Mouse (Mus musculus): Measurements from ENCODE around the gene Ifna7.
"Not testable (repeated sequence)": the region's sequence is repeated elsewhere in the genome, so short reads cannot be mapped to it uniquely, and the experiment has no call there.

Ifna7 gene

GRCm38 (mm10) chr4:88815928-88816327 lies at the start of gene Ifna7:
Gene Ifna7, plus strand, starts transcription at chr4:88816228.
- in situ Hi-C loops (cut with MboI; ENCODE audit: low pct_unique_long_range_greater_than_20kb in 1 of 2, low sequenced_read_pairs in 2 of 2, unreplicated experiment in 1 of 2): loop anchor here in 1 of 2 experiments (10.0 kb wide), 1 partner anchor 131 kb away; the partner anchor contains the start of gene Ifna2

DNA sequence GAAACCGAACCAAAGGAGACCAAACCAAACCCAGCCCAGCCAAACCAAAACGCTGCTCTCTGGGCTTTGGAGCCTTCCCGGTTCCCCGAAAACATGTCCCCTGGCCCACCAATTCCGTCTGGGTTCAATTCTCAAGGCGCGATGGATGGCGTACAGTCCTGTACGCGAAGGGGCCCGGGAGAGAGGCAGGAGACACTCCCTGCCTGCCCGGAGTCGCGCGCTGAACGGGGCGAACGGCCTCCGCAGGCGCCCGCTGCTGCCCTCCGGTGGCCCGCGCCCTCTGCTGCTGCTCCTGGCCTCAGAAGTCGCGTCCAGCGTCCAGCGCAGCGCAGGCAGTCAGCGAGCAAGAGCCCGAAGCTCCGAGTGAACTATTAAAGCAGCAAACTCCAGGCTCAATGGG lies 42.5 kb upstream of the Ifna7 start, which contains the start of gene Gm13290:
Gene Gm13290, plus strand, starts transcription at position 301 of the 400 bp plus-strand sequence.
- in situ Hi-C loops (cut with MboI; ENCODE audit: low pct_unique_long_range_greater_than_20kb in 1 of 2, low sequenced_read_pairs in 2 of 2, unreplicated experiment in 1 of 2): not testable (repeated sequence)

GRCm38 (mm10) chr4:88776622-88777021 lies 39.4 kb upstream of the Ifna7 start, which contains the start of gene Gm13289:
Gene Gm13289, plus strand, starts transcription at chr4:88776922.
- in situ Hi-C loops (cut with MboI; ENCODE audit: low pct_unique_long_range_greater_than_20kb in 1 of 2, low sequenced_read_pairs in 2 of 2, unreplicated experiment in 1 of 2): not testable (repeated sequence)

DNA sequence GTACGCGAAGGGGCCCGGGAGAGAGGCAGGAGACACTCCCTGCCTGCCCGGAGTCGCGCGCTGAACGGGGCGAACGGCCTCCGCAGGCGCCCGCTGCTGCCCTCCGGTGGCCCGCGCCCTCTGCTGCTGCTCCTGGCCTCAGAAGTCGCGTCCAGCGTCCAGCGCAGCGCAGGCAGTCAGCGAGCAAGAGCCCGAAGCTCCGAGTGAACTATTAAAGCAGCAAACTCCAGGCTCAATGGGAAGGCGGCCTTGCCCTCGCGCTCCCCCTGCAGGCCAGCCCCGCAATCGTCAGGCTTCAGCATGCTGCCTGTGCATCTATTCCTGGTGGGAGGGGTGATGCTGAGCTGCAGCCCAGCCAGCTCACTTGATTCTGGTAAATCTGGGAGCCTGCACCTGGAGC lies 36.5 kb upstream of the Ifna7 start, which contains the start of gene Gm13272:
Gene Gm13272, plus strand, starts transcription at position 301 of the 400 bp plus-strand sequence.
- in situ Hi-C loops (cut with MboI; ENCODE audit: low pct_unique_long_range_greater_than_20kb in 1 of 2, low sequenced_read_pairs in 2 of 2, unreplicated experiment in 1 of 2): not testable (repeated sequence)

DNA sequence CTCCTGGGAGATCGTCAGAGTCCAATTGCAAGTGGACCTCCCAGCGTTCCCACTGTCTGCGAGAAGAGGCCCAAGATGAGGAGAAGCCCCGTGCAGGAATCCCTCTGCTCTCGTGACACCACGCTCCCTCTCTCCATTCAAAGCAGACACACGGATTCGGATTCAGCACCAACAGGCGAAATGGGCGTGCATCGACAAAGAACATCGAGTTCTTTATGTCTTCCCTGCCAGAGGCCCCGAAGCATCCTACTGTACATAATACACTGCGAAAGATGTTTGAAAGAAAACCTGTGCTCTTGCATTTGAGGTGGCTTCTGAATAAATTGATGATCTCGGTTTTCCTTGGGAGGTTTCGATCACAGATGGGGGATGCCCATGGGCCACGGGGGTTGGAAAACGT lies 35.7 kb upstream of the Ifna7 start:
- in situ Hi-C loops (cut with MboI; ENCODE audit: low pct_unique_long_range_greater_than_20kb in 1 of 2, low sequenced_read_pairs in 2 of 2, unreplicated experiment in 1 of 2): not testable (repeated sequence)

DNA sequence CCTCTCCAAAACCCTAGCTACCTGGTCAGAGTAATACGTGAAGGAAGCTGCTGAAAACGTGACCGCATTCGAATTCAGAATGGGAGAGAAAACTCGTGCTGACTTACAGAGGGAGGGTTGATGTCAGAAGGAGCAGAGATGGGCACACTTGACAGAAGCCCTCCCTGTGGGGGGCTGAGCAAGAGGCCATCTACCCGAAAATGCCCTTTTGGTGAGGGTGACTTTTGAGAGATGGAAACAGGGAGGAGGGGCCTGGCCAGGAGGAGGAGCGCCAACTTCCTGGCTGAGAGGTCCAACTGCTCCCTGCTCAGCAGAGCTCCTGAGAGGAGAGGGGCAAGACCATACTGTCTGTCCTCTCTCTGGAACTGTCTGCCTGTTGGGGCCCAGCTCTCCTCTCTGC lies 34.2 kb upstream of the Ifna7 start, which contains the start of gene Ifnz:
Gene Ifnz, plus strand, starts transcription at position 301 of the 400 bp plus-strand sequence.
- in situ Hi-C loops (cut with MboI; ENCODE audit: low pct_unique_long_range_greater_than_20kb in 1 of 2, low sequenced_read_pairs in 2 of 2, unreplicated experiment in 1 of 2): not testable (repeated sequence)

GRCm38 (mm10) chr4:88782335-88782734 lies 33.7 kb upstream of the Ifna7 start:
- in situ Hi-C loops (cut with MboI; ENCODE audit: low pct_unique_long_range_greater_than_20kb in 1 of 2, low sequenced_read_pairs in 2 of 2, unreplicated experiment in 1 of 2): not testable (repeated sequence)

- in situ Hi-C loops (cut with MboI; ENCODE audit: low pct_unique_long_range_greater_than_20kb in 1 of 2, low sequenced_read_pairs in 2 of 2, unreplicated experiment in 1 of 2): not testable (repeated sequence)
Measured at GRCm38 (mm10) chr4:88785409-88785808, 30.6 kb upstream of the Ifna7 start, which contains the start of gene Gm13276. Gene Gm13276, plus strand, starts transcription at chr4:88785709.

DNA sequence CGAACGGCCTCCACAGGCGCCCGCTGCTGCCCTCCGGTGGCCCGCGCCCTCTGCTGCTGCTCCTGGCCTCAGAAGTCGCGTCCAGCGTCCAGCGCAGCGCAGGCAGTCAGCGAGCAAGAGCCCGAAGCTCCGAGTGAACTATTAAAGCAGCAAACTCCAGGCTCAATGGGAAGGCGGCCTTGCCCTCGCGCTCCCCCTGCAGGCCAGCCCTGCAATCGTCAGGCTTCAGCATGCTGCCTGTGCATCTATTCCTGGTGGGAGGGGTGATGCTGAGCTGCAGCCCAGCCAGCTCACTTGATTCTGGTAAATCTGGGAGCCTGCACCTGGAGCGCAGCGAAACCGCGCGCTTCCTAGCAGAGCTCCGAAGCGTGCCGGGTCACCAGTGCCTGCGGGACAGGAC lies 27.6 kb upstream of the Ifna7 start, which contains the start of gene Gm13277:
Gene Gm13277, plus strand, starts transcription at position 231 of the 400 bp plus-strand sequence.
- in situ Hi-C loops (cut with MboI; ENCODE audit: low pct_unique_long_range_greater_than_20kb in 1 of 2, low sequenced_read_pairs in 2 of 2, unreplicated experiment in 1 of 2): not testable (repeated sequence)

DNA sequence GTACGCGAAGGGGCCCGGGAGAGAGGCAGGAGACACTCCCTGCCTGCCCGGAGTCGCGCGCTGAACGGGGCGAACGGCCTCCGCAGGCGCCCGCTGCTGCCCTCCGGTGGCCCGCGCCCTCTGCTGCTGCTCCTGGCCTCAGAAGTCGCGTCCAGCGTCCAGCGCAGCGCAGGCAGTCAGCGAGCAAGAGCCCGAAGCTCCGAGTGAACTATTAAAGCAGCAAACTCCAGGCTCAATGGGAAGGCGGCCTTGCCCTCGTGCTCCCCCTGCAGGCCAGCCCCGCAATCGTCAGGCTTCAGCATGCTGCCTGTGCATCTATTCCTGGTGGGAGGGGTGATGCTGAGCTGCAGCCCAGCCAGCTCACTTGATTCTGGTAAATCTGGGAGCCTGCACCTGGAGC lies 24.8 kb upstream of the Ifna7 start, which contains the start of gene Gm13278:
Gene Gm13278, plus strand, starts transcription at position 301 of the 400 bp plus-strand sequence.
- in situ Hi-C loops (cut with MboI; ENCODE audit: low pct_unique_long_range_greater_than_20kb in 1 of 2, low sequenced_read_pairs in 2 of 2, unreplicated experiment in 1 of 2): not testable (repeated sequence)

- in situ Hi-C loops (cut with MboI; ENCODE audit: low pct_unique_long_range_greater_than_20kb in 1 of 2, low sequenced_read_pairs in 2 of 2, unreplicated experiment in 1 of 2): not testable (repeated sequence)
Measured at GRCm38 (mm10) chr4:88793936-88794675, 21.9 kb upstream of the Ifna7 start, which contains the start of gene Gm13275. Gene Gm13275, plus strand, starts transcription at chr4:88794487.

GRCm38 (mm10) chr4:88797097-88797496 lies 18.9 kb upstream of the Ifna7 start, which contains the start of gene Gm13279:
Gene Gm13279, plus strand, starts transcription at chr4:88797397.
- in situ Hi-C loops (cut with MboI; ENCODE audit: low pct_unique_long_range_greater_than_20kb in 1 of 2, low sequenced_read_pairs in 2 of 2, unreplicated experiment in 1 of 2): not testable (repeated sequence)

- in situ Hi-C loops (cut with MboI; ENCODE audit: low pct_unique_long_range_greater_than_20kb in 1 of 2, low sequenced_read_pairs in 2 of 2, unreplicated experiment in 1 of 2): not testable (repeated sequence)
Measured at GRCm38 (mm10) chr4:88799365-88799764, 16.7 kb upstream of the Ifna7 start, which contains the start of gene Gm13285. Gene Gm13285, plus strand, starts transcription at chr4:88799665.

GRCm38 (mm10) chr4:88802954-88803353 lies 13.1 kb upstream of the Ifna7 start, which contains the start of gene Gm13287:
Gene Gm13287, plus strand, starts transcription at chr4:88803254.
- in situ Hi-C loops (cut with MboI; ENCODE audit: low pct_unique_long_range_greater_than_20kb in 1 of 2, low sequenced_read_pairs in 2 of 2, unreplicated experiment in 1 of 2): not testable (repeated sequence)

- in situ Hi-C loops (cut with MboI; ENCODE audit: low pct_unique_long_range_greater_than_20kb in 1 of 2, low sequenced_read_pairs in 2 of 2, unreplicated experiment in 1 of 2): not testable (repeated sequence)
Measured at GRCm38 (mm10) chr4:88805231-88805630, 10.8 kb upstream of the Ifna7 start, which contains the start of gene Gm13288. Gene Gm13288, plus strand, starts transcription at chr4:88805531.

DNA sequence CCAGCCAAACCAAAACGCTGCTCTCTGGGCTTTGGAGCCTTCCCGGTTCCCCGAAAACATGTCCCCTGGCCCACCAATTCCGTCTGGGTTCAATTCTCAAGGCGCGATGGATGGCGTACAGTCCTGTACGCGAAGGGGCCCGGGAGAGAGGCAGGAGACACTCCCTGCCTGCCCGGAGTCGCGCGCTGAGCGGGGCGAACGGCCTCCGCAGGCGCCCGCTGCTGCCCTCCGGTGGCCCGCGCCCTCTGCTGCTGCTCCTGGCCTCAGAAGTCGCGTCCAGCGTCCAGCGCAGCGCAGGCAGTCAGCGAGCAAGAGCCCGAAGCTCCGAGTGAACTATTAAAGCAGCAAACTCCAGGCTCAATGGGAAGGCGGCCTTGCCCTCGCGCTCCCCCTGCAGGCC lies 10.3 kb upstream of the Ifna7 start:
- in situ Hi-C loops (cut with MboI; ENCODE audit: low pct_unique_long_range_greater_than_20kb in 1 of 2, low sequenced_read_pairs in 2 of 2, unreplicated experiment in 1 of 2): not testable (repeated sequence)

DNA sequence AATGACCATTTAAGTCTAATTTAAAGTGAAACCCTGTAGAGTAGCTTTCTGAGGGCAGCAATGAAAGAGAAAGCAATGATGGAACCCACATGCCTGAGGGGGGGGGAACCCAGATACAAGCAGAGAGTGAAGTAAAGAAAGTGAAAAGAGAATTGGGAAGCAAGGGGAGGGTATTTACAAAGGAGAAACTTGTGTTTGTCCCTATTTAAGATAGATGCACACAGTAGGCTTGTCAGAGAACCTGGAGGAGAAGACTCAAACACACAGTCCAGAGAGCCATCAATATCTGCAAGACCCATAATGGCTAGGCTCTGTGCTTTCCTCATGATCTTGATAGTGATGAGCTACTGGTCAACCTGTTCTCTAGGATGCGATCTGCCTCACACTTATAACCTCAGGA lies 3.6 kb downstream of the Ifna7 start, which contains the start of gene Ifna11:
Gene Ifna11, plus strand, starts transcription at position 301 of the 400 bp plus-strand sequence.
- in situ Hi-C loops (cut with MboI; ENCODE audit: low pct_unique_long_range_greater_than_20kb in 1 of 2, low sequenced_read_pairs in 2 of 2, unreplicated experiment in 1 of 2): loop anchor here in 1 of 2 experiments (10.0 kb wide), 1 partner anchor 135 kb away; the partner anchor contains the start of gene Ifna2

- in situ Hi-C loops (cut with MboI; ENCODE audit: low pct_unique_long_range_greater_than_20kb in 1 of 2, low sequenced_read_pairs in 2 of 2, unreplicated experiment in 1 of 2): no loop called here
Measured at GRCm38 (mm10) chr4:88822995-88823394, 7.0 kb downstream of the Ifna7 start.

DNA sequence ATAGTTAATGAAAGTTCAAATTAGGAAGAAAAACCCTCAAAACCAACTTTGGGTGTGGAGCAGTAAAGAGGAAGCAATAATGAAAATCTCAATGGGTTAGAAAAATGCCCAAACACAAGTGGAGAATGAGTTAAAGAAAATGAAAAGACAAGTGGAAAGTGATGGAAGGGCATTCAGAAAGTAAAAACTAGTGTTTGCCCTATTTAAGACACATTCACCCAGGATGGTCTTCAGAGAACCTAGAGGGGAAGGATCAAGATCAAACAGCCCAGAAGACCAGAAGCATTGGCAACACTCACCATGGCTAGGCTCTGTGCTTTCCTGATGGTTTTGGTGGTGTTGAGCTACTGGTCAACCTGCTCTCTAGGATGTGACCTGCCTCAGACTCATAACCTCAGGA lies 11.1 kb downstream of the Ifna7 start, which contains the start of gene Ifna6:
Gene Ifna6, plus strand, starts transcription at position 301 of the 400 bp plus-strand sequence.
- in situ Hi-C loops (cut with MboI; ENCODE audit: low pct_unique_long_range_greater_than_20kb in 1 of 2, low sequenced_read_pairs in 2 of 2, unreplicated experiment in 1 of 2): not testable (repeated sequence)

Measured in mouse embryonic stem cell (cell line).